Mouse (Mus musculus): Measurements from ENCODE around the gene Slirp. TPM values are rescaled to one million over a fixed set of nuclear protein-coding genes. Genes with fewer than 3 reads are reported as not detected.

Slirp gene
- 212 and 251 TPM in 2 replicates for polyA plus RNA-seq (2014; fragmentation: Nextera tagmentation; extraction: Ambion mirVana)

DNA sequence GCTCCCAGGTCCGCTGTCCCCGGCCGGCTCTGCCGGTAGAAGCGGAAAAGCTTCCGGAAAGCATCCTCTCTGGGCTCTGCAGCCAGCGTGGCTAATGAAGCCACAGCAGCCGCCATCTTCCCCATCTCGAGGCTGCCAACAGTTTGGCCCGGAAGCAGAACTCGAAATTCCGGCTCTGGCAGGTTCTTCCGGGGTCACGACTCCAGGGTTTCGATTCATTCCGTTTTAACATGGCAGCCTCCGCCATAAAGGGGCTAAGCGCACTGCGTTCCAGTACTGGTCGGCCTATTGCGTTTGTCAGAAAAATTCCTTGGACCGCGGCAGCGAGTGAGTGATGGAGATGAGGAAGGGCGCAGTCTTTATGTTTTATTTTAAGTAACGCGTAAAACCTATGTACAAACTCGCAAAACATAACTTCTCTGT, at the start of gene Slirp, which contains the start of gene Alkbh1:
TSS of gene Slirp (plus strand) at position 197 of the 423 bp plus-strand sequence.
TSS of gene Alkbh1 (minus strand) at position 318 of the 423 bp plus-strand sequence.
- Histone ChIP-seq H3K36me3 (ENCODE audit: control insufficient read depth, insufficient read depth, low read length) (peaks cover 37% of the 10 kb centered on the region), H3K27me3 (ENCODE audit: control insufficient read depth, insufficient read depth, low read length) (no peaks in the 10 kb centered on the region), H3K9me3 (ENCODE audit: control insufficient read depth, low read length) (no peaks in the 10 kb centered on the region), H3K4me2 (ENCODE audit: low read depth, low read length) (peak within 1 kb of the TSS; percentile 96), H3K4me3 (ENCODE audit: low read depth, low read length) (peak within 1 kb of the TSS; percentile 86), H3K4me1 (ENCODE audit: control insufficient read depth, insufficient read depth, low read length) (peaks cover 17% of the 10 kb centered on the region; the same call in 1 of the 2 replicates), H3K9ac (replicated peaks; ENCODE audit: low read depth, low read length) (peak within 1 kb of the TSS; percentile 70), H3K27ac (ENCODE audit: low read depth, low read length) (peak within 1 kb of the TSS; percentile 76)
- peak; percentile 98 for ATAC-seq (ENCODE audit: low read depth)
- under 1% methylated on average over 28 of the region's 28 CpGs for WGBS

DNA sequence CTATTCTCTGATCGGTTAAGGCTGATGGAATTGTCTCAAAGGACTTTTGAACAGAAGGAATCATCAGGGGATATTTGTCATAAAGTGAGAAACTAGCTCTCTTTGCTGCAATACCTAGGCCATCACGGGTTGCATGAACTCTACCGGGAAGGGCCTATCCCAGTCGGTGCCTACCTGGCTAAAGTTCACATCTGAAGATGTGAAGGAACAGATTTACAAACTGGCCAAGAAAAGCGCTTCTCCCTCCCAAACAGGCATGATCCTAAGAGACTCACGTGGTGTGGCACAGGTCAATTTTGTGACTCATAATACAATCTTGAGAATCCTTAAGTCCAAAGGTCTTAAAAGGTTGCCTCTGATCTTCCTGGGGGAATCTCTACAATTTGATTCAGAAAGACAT, 49.4 kb upstream of the Slirp start:
- Histone ChIP-seq H3K27ac (ENCODE audit: low read depth, low read length) (no peak overlapping the region), H3K36me3 (ENCODE audit: control insufficient read depth, insufficient read depth, low read length) (no peaks in the 10 kb centered on the region), H3K4me1 (ENCODE audit: control insufficient read depth, insufficient read depth, low read length) (no peaks in the 10 kb centered on the region), H3K4me2 (ENCODE audit: low read depth, low read length) (no peak overlapping the region), H3K4me3 (ENCODE audit: low read depth, low read length) (no peak overlapping the region), H3K27me3 (ENCODE audit: control insufficient read depth, insufficient read depth, low read length) (no peaks in the 10 kb centered on the region), H3K9ac (replicated peaks; ENCODE audit: low read depth, low read length) (no peak overlapping the region), H3K9me3 (ENCODE audit: control insufficient read depth, low read length) (no peaks in the 10 kb centered on the region)
- ATAC-seq (ENCODE audit: low read depth), result no peak
- 90% methylated on average over 6 of the region's 6 CpGs for WGBS

DNA sequence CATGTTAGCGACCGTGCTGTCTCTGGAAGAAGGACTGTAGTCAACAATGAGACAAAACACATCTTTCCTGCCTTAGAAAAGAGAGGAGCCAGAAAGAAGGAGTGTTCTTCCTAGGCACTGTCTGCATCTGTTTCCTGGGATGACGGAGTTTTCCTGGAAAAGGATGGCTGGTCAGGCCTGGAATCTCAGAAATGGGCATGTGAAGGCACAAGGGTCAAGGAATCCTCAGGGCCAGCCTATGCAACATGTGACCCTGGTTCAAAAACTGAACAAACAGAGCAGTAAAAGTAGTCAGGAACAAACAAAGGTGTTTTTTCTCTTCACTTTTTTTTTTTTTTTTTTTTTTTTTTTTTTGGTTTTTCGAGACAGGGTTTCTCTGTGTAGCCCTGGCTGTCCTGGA, 46.6 kb upstream of the Slirp start:
- Histone ChIP-seq H3K4me2 (ENCODE audit: low read depth, low read length) (no peak overlapping the region), H3K9me3 (ENCODE audit: control insufficient read depth, low read length) (no peaks in the 10 kb centered on the region), H3K36me3 (ENCODE audit: control insufficient read depth, insufficient read depth, low read length) (no peaks in the 10 kb centered on the region), H3K27me3 (ENCODE audit: control insufficient read depth, insufficient read depth, low read length) (no peaks in the 10 kb centered on the region), H3K9ac (replicated peaks; ENCODE audit: low read depth, low read length) (no peak overlapping the region), H3K4me3 (ENCODE audit: low read depth, low read length) (no peak overlapping the region), H3K27ac (ENCODE audit: low read depth, low read length) (no peak overlapping the region), H3K4me1 (ENCODE audit: control insufficient read depth, insufficient read depth, low read length) (no peaks in the 10 kb centered on the region)
- WGBS, result 94% methylated on average over 4 of the region's 4 CpGs
- ATAC-seq (ENCODE audit: low read depth), result no peak

DNA sequence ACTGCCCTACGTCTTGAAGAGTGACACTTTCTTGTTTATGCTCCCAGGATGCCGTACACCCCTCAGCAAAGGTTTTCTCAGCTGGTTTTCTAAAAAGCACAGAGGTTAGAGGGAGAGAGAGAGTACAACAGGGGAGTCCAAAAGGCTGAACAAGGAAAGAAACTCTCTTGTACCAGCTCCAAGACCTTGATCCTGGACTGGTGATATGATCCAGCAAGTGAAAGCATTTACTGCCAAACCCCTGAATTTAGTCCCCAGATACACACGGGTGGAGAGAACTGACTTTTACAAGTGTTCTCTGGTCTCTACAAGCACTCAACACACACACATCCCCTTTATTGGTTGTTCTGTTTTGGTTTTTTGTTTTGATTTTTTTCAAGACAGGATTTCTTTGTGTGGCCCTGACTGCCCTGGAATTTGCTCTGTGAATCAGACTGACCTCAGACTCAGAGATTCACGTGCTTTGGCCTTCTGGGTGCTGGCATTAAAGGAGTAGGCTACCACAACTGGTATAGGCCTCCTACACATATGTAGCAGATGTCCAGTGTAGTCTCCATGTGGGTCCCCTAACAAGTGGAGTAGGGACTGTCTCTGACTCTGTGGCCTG, 45.8 kb upstream of the Slirp start:
- WGBS, result 67% methylated on average over 4 of the region's 4 CpGs
- no peaks in the 10 kb centered on the region for H3K27me3 ChIP-seq (ENCODE audit: control insufficient read depth, insufficient read depth, low read length)
- H3K9me3 ChIP-seq (ENCODE audit: control insufficient read depth, low read length), result no peaks in the 10 kb centered on the region
- H3K4me1 ChIP-seq (ENCODE audit: control insufficient read depth, insufficient read depth, low read length), result no peaks in the 10 kb centered on the region
- H3K4me3 ChIP-seq (ENCODE audit: low read depth, low read length), result no peak overlapping the region
- no peak for ATAC-seq (ENCODE audit: low read depth)
- H3K9ac ChIP-seq (replicated peaks; ENCODE audit: low read depth, low read length), result no peak overlapping the region
- H3K36me3 ChIP-seq (ENCODE audit: control insufficient read depth, insufficient read depth, low read length), result no peaks in the 10 kb centered on the region
- no peak overlapping the region for H3K27ac ChIP-seq (ENCODE audit: low read depth, low read length)
- H3K4me2 ChIP-seq (ENCODE audit: low read depth, low read length), result no peak overlapping the region

DNA sequence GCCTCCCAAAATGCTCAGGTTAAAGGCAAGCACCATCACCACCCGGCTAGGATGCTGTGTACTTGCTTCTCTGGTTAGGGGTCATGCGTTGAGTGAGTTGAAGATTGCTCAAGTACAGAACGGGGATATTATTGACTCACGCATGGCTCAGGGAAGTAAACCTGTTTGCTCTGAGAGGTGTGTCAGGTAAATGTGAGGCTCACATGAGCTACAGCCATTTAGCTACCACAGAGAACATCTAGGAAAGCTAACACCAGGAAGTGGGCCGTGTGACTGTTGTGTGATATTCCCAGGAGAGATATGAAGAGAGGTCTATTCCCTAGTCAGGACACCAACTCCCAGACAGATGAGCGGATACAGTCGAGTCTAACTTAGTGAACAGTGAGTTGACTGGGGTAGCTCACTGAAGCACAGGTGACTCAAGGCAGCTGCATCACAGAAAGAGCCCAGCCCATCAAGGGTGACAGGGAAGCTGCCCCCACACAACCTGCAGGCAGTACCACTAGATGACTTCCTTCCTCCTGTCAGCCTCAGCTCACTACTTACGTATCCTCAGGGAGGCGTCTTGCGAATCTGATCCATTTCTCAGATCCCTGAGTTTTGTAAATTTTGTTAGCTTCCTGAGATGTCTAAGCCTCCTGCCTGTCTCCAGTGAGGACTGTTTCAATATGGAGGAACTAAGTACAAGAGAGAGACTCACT, 44.4 kb upstream of the Slirp start:
- H3K36me3 ChIP-seq (ENCODE audit: control insufficient read depth, insufficient read depth, low read length), result no peaks in the 10 kb centered on the region
- no peaks in the 10 kb centered on the region for H3K4me1 ChIP-seq (ENCODE audit: control insufficient read depth, insufficient read depth, low read length)
- ATAC-seq (ENCODE audit: low read depth), result no peak
- H3K9ac ChIP-seq (replicated peaks; ENCODE audit: low read depth, low read length), result no peak overlapping the region
- no peak overlapping the region for H3K4me3 ChIP-seq (ENCODE audit: low read depth, low read length)
- no peaks in the 10 kb centered on the region for H3K9me3 ChIP-seq (ENCODE audit: control insufficient read depth, low read length)
- H3K27me3 ChIP-seq (ENCODE audit: control insufficient read depth, insufficient read depth, low read length), result no peaks in the 10 kb centered on the region
- H3K4me2 ChIP-seq (ENCODE audit: low read depth, low read length), result no peak overlapping the region
- 91% methylated on average over 10 of the region's 10 CpGs for WGBS
- no peak overlapping the region for H3K27ac ChIP-seq (ENCODE audit: low read depth, low read length)

DNA sequence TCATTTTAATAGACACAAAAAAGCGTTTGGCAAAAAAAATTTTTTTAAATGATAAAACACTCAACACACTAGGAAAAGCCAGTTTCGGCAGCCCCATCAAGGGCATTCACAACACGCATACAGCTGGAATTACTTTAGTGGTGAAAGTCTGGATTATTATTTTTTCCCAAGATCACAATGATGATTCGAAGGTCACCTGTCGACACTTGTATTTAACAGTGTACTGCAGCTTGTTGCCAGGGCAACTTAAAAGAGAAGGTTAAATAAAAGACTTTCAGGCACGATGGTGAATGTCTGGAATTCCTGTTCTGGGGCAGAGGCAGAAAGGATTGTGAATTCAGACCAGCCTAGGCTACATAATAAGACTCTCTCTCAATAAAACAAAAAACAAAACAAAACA, 41.8 kb upstream of the Slirp start:
- Histone ChIP-seq H3K9ac (replicated peaks; ENCODE audit: low read depth, low read length) (no peak overlapping the region), H3K4me2 (ENCODE audit: low read depth, low read length) (no peak overlapping the region), H3K9me3 (ENCODE audit: control insufficient read depth, low read length) (no peaks in the 10 kb centered on the region), H3K27me3 (ENCODE audit: control insufficient read depth, insufficient read depth, low read length) (no peaks in the 10 kb centered on the region), H3K4me3 (ENCODE audit: low read depth, low read length) (no peak overlapping the region), H3K27ac (ENCODE audit: low read depth, low read length) (no peak overlapping the region), H3K4me1 (ENCODE audit: control insufficient read depth, insufficient read depth, low read length) (no peaks in the 10 kb centered on the region), H3K36me3 (ENCODE audit: control insufficient read depth, insufficient read depth, low read length) (no peaks in the 10 kb centered on the region)
- WGBS, result 65% methylated on average over 6 of the region's 6 CpGs
- ATAC-seq (ENCODE audit: low read depth), result no peak

DNA sequence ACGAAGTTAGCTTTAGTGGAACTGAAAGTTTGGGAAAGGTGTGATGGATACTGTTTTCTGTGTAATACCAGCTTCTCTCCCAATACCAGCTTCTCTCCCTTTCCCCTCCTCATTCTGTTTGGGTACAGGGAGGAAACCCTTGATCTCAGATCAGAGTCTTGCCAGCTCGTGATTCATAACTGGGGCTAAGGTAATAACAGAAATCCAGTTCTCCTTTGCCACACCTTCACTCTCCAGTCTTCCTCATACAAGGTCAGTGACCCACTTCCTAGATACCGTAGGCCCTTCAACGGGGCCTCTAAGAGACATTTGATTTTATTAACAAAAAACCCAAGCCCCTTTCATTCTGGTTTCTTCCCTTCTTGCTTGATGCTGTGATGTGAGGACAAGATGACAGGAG, 38.5 kb upstream of the Slirp start:
- ATAC-seq (ENCODE audit: low read depth), result no peak
- H3K9me3 ChIP-seq (ENCODE audit: control insufficient read depth, low read length), result no peaks in the 10 kb centered on the region

DNA sequence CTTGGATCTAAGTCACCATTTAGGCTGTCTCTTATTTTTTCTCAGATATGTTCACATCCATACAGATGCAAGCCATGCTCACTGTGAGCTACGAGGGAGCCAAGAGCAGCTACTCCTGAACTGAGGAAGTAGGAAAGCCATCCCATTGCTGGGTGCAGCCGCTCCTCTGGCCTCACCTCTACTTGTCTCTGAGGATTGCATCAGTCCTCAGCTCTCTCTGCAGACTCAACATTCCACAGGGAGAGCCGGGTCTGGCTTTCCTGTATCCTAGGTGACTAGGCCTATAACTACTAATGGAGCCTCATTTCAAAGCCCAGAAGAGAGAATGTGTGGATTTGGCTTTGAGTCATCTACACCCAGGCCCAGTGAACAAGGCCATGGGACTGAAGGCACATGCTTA, 38.0 kb upstream of the Slirp start:
- H3K9me3 ChIP-seq (ENCODE audit: control insufficient read depth, low read length), result no peaks in the 10 kb centered on the region
- ATAC-seq (ENCODE audit: low read depth), result no peak
- no peak overlapping the region for H3K27ac ChIP-seq (ENCODE audit: low read depth, low read length)
- H3K4me3 ChIP-seq (ENCODE audit: low read depth, low read length), result no peak overlapping the region
- no peak overlapping the region for H3K4me2 ChIP-seq (ENCODE audit: low read depth, low read length)
- H3K9ac ChIP-seq (replicated peaks; ENCODE audit: low read depth, low read length), result no peak overlapping the region
- H3K4me1 ChIP-seq (ENCODE audit: control insufficient read depth, insufficient read depth, low read length), result no peaks in the 10 kb centered on the region
- H3K36me3 ChIP-seq (ENCODE audit: control insufficient read depth, insufficient read depth, low read length), result no peaks in the 10 kb centered on the region
- no peaks in the 10 kb centered on the region for H3K27me3 ChIP-seq (ENCODE audit: control insufficient read depth, insufficient read depth, low read length)
- 76% methylated on average over 3 of the region's 3 CpGs for WGBS

More for the DNA sequence above, 38.5 kb upstream of the Slirp start:
- H3K36me3 ChIP-seq (ENCODE audit: control insufficient read depth, insufficient read depth, low read length), result no peaks in the 10 kb centered on the region
- no peaks in the 10 kb centered on the region for H3K4me1 ChIP-seq (ENCODE audit: control insufficient read depth, insufficient read depth, low read length)
- H3K4me3 ChIP-seq (ENCODE audit: low read depth, low read length), result no peak overlapping the region
- H3K4me2 ChIP-seq (ENCODE audit: low read depth, low read length), result no peak overlapping the region
- no peak overlapping the region for H3K27ac ChIP-seq (ENCODE audit: low read depth, low read length)
- no peaks in the 10 kb centered on the region for H3K27me3 ChIP-seq (ENCODE audit: control insufficient read depth, insufficient read depth, low read length)
- no peak overlapping the region for H3K9ac ChIP-seq (replicated peaks; ENCODE audit: low read depth, low read length)
- WGBS, result 84% methylated on average over 4 of the region's 4 CpGs

DNA sequence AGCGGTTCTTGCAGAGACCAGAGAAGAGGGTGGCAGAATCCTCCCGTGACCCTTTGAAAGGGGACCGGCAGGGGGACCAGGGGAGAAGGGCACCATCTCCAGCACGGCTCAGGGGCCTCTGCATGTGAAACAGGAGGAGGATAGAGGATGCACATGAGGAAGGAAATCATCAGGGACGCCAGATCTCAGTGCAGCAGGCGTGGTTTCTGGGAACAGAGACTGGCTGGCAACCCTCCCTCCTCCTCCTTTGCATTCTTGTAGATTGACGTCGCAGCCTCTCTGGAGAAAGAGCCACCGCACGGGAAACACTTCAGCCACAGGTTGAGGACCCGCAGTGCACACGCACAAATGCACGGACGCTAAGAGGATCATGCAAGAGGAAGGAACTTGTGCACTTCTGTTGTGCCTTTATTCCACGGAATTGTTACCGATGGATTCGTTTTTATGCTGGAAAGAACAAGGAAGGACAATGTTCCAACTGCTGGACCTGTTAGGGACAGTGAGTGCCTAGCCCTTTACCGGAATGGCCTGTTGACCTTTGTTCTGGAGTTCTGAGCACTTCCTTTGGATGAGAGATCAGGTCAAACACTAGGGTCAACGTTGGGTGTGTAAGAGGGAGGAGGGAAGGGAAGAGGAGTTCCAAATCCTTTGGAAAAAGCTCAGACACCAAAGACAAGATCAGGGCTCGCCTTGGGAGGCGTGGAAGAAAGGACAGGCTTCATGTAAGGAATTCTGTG, 35.7 kb upstream of the Slirp start:
- Histone ChIP-seq H3K27ac (ENCODE audit: low read depth, low read length) (no peak overlapping the region), H3K9me3 (ENCODE audit: control insufficient read depth, low read length) (no peaks in the 10 kb centered on the region), H3K36me3 (ENCODE audit: control insufficient read depth, insufficient read depth, low read length) (no peaks in the 10 kb centered on the region), H3K27me3 (ENCODE audit: control insufficient read depth, insufficient read depth, low read length) (no peaks in the 10 kb centered on the region), H3K4me3 (ENCODE audit: low read depth, low read length) (no peak overlapping the region), H3K4me2 (ENCODE audit: low read depth, low read length) (no peak overlapping the region), H3K9ac (replicated peaks; ENCODE audit: low read depth, low read length) (no peak overlapping the region), H3K4me1 (ENCODE audit: control insufficient read depth, insufficient read depth, low read length) (no peaks in the 10 kb centered on the region)
- ATAC-seq (ENCODE audit: low read depth), result no peak
- 56% methylated on average over 21 of the region's 21 CpGs for WGBS

Data from neural tube, embryonic 14.5 days (tissue).